Mouse (Mus musculus) inflammation-experienced regulatory T-cells, adult 16 weeks (primary cell): ENCODE measurements around the gene Senp1. TPM values are rescaled to one million over a fixed set of nuclear protein-coding genes. Genes with fewer than 3 reads are reported as not detected.

Source experiments
- polyA plus RNA-seq: library from polyadenylated mRNA; unstranded; fragments of 100-300 nt; shearing (Covaris generic); gene quantifications from one replicate; pipeline ENCODE4 v1.2.1, GENCODE M21; 2017

Senp1 gene
- polyA plus RNA-seq: 64.3 TPM

DNA sequence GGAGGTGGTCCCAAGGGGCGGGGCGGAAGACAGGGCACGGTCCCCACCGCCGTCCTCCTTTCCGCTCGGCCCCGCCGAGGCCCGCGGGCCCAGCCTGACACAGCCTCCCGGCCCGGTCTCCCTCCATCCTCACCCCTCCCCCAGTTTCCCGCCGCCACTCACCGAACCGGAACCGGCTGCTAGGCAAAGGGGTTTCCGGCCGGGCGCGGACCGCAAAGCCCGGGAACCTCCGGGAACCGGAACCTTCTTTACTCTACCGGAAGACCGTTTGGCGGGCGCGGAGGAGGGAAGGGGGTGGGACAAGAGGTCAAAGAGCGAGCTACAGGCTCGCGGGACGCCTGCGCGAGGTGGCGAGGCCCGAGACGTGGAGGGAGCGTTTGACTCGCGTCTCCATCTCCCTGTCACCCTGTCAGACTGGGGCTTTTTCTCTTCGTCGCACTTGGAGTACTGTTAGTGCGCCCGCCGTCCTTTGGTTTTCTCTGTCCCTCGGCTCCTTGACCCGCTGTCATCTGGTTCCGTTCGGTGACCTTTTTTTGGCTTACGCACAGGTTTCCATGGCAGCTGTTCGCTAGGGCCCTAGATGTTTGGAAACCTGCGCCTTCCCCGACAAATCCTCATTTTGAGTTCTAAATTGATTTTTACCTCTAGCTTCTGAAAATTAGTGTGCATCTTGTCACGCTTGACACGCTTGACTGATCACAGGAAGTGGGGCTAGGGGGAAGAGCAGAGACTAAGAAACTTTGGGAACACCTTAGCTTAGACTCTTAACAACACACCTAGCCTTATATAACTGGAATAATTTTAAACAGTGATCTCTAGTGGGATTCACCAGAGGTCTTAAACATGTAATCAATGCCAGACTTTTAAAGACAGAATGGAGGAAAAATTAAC lies at the start of gene Senp1:
Gene Senp1 (minus strand): TSS at position 624 of the 891 bp plus-strand sequence.

DNA sequence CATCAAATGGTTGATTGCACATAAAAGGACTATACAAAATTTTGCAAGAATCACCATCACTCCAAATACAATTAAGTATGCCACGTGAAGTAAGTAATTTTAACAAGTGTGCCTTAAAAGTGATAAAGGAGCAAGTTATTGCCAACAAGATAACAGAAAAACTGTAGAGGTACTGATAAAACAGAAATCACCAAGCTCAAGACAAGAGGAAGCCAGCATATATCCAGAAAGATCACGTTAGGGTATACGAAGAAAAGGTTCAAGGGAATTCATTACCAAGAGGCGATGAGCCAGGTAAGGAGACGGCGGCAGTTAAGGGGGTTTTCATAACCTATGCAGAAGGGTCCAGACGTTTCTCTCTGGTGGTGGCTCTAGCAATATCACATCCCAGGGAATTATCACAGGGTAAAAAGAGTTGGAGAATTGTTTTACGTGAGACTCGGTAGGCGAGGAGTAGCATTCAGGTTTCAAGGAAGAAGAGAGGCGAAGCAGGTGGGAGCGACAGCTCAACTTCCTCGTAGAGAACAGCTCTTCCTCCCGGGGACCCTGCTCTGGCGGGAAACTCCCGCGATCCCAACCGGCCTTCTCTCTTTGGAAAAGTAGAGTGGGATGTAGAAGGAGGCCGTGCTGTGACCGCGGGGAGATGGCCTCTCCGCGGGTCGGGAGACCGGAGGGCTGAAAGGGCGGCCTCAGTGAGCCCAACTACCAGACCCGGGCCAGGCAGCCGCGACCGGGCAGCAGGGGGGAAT lies 998 bp downstream of the Senp1 start, which contains the start of gene Pfkm:
Gene Pfkm (plus strand): TSS at position 218 of the 749 bp plus-strand sequence.

DNA sequence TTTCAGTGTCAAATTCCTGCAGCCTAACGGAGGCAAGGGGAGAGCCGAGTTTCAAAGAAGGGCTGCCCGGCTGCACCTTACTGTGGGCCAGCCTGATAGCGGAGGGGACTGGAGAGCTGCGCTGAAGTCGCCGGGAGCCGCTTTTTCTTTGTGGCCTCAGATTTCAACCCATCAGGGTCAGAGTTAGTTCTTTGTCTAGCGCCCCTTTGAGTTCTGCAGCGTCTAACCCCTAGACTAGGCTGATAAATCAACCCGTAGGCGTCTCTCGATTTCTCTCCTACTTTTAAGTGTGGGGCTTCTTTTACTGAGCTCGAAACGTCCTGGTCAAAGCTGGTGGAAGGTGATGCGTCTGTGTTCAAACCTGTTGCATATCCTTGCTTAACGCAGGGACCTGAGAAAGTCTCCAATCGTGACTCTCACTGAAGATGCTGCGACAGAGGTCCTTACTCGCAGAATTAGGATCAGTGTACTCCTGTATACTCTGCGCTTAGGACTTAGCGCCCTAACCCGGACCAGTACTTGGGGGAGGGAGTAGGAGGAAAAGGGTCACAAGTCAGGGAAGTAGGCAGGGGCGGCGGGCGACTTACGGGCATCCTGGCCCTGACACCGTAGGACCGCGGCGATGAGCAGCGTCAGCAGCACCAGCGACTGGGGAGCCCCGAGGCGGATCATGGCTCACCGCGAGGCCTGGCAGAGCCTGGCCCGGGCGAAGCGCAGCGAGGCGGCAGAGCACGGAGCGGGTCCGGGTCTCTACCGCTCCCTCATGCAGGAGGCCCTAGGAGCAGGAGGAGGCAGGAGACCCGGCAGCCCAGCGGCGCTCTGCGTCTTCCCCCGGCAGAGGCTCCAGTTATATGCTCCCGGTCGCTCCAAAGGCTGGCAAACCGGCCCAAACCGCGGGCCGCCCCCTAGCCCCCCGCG lies 89.5 kb downstream of the Senp1 start, which contains the start of gene Col2a1:
Gene Col2a1 (minus strand): TSS at position 874 of the 918 bp plus-strand sequence.

Other genes starting within 250 kb of the Senp1 start
- gene Hdac7, start 249.2 kb downstream of the Senp1 start, polyA plus RNA-seq: 71.7 TPM
- gene Vdr, start 183.1 kb downstream of the Senp1 start, polyA plus RNA-seq: 1.5 TPM
- 26.6 TPM for gene Tmem106c, start 129.5 kb downstream of the Senp1 start, polyA plus RNA-seq
- not detected for gene Col2a1, start 89.0 kb downstream of the Senp1 start, polyA plus RNA-seq
- gene Pfkm, start 1.2 kb downstream of the Senp1 start, polyA plus RNA-seq: 14.7 TPM
- gene Asb8, start 71.9 kb upstream of the Senp1 start, polyA plus RNA-seq: 51.2 TPM
- gene Ccdc184, start 73.4 kb upstream of the Senp1 start, polyA plus RNA-seq: 0.45 TPM
- gene Olfr288, start 101.8 kb upstream of the Senp1 start, polyA plus RNA-seq: not detected
- not detected for gene Gm44579, start 127.2 kb upstream of the Senp1 start, polyA plus RNA-seq
- gene Olfr287, start 127.3 kb upstream of the Senp1 start, polyA plus RNA-seq: not detected
- not detected for gene Olfr286, start 140.7 kb upstream of the Senp1 start, polyA plus RNA-seq
- not detected for gene H1fnt, start 163.5 kb upstream of the Senp1 start, polyA plus RNA-seq
- not detected for gene Zfp641, start 202.4 kb upstream of the Senp1 start, polyA plus RNA-seq
- not detected for gene Olfr285, start 223.6 kb upstream of the Senp1 start, polyA plus RNA-seq
- gene Olfr284, start 247.2 kb upstream of the Senp1 start, polyA plus RNA-seq: not detected